Mouse (Mus musculus): ENCODE measurements at regions not wholly inside any gene's neighbourhood (a gene's known extent, or its start where the extent isn't known, plus 50 kb on each side); places are given as distances from the start of the nearest gene placed in this dataset.

DNA sequence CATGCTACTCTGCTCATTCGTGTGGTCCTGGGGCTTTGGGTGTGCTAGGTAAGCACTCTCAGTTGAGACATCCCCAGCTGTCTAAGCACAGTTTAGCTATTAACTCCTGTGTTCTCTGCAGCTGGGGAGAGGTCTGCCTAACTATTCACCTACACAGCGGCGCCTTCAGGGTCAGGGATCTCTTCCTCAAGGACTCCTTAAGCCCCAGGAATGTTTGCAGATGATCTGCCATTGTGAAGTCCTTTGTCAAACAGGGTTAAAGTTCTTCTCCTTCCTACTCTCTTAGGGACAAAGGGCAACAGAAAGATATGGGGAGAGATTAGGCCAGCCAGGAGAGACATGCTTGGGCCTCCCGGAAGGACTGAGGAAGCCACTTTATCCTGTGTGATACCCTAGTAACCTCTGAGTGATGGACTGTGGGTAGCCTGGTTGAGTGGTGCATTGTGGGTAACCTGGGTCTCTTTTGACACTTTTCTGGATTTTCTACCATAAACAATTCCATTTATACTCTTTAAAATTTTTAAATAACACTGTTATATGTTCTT, 51.7 kb upstream of the Podxl start:
- DNase-seq (ENCODE audit: low spot score in 2 of 2) = no peak

DNA sequence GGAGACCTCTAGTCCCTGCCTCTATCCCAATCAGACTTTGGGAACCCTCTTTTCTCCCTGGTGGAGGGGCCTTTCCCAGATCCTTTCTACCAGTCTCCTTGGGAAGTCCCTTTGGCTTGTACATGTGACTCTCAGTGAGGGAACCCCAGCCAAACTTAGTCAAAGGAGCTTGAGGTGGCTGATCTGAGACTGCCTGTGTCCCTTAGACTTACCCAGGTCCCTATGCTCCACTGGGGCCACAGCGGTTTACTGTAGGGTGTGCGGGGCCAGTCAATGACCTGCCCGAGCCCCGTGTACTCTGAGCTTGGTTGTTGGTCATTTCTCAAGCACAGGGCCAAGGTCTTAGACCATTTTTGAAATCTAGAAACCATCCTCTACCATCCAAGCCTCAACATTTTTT, 50.8 kb upstream of the Podxl start:
- no peak for DNase-seq (ENCODE audit: low spot score in 2 of 2)

DNA sequence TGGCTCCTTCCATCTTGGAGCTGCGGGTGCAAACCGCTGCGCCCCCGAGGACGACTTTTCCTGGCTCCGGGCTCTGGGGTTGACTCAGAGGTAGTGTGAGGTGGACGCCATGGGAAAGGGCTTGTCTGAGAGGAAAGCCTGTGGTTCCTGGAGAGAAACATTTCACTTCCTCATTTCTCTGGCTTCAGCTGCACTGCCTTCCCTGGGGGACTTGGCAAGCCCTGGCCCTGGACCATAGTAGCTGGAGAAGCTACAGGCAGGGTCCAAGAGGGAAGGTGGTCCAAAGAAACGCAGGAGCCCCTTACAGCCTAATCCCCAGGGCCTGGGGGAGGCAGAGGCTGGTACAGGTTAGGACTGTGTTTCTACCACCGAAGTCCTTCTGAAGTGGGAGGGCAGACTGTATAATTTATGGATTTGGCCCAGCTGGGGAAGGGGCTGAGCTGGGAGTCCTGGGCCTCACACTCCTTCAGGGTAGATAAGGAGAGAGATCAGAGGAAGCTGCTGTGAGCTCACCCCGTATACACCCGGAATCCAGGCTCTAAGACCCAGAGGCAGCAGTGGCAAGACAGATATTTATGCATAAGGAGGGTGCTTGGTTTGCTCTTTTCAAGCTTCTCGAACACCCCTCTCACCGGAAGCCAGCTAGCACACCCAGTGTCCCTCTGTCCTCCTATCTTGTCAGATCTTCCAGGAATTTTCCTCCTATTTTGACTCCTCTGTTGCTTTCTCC, 50.0 kb upstream of the Podxl start:
- no peak for DNase-seq (ENCODE audit: low spot score in 2 of 2)

Measured in layer of hippocampus, postnatal 10 days (tissue).